Mouse (Mus musculus) liver, postnatal 0 days (tissue): ENCODE results near the gene Dcxr.
"Not testable (repeated sequence)": the region's sequence is repeated elsewhere in the genome, so short reads cannot be mapped to it uniquely, and the experiment has no call there.

Source experiments
- CTCF ChIP-seq: sonication (generic); IDR thresholded peaks from 2 replicates; pipeline ENCODE4 v1.5.1; 2016; ENCODE audit warnings: antibody characterized with exemption, low read depth
- EP300 ChIP-seq: IDR thresholded peaks from 2 replicates; pipeline ENCODE4 v1.6.1; 2016; ENCODE audit warnings: antibody characterized with exemption, low read depth, mild to moderate bottlenecking

- TF ChIP-seq CTCF, EP300: not testable (repeated sequence)
Measured at GRCm38 (mm10) chr11:120762672-120763041, 35.6 kb upstream of the Dcxr start, which contains the start of gene Hmga1b.
